Mouse (Mus musculus): Measurements from ENCODE around the gene Tdrd12.
"Not testable (repeated sequence)": the region's sequence is repeated elsewhere in the genome, so short reads cannot be mapped to it uniquely, and the experiment has no call there.

The Tdrd12 gene

GRCm38 (mm10) chr7:35537562-35537961 lies at the start of gene Tdrd12:
TSS of gene Tdrd12 (minus strand) at chr7:35537745.
- in situ Hi-C loops (cut with MboI; ENCODE audit: low pct_unique_long_range_greater_than_20kb in 1 of 2, low sequenced_read_pairs in 2 of 2, unreplicated experiment in 1 of 2): no loop called here

GRCm38 (mm10) chr7:35586906-35587445 lies 49.4 kb upstream of the Tdrd12 start:
- in situ Hi-C loops (cut with MboI; ENCODE audit: low pct_unique_long_range_greater_than_20kb in 1 of 2, low sequenced_read_pairs in 2 of 2, unreplicated experiment in 1 of 2): no loop called here

DNA sequence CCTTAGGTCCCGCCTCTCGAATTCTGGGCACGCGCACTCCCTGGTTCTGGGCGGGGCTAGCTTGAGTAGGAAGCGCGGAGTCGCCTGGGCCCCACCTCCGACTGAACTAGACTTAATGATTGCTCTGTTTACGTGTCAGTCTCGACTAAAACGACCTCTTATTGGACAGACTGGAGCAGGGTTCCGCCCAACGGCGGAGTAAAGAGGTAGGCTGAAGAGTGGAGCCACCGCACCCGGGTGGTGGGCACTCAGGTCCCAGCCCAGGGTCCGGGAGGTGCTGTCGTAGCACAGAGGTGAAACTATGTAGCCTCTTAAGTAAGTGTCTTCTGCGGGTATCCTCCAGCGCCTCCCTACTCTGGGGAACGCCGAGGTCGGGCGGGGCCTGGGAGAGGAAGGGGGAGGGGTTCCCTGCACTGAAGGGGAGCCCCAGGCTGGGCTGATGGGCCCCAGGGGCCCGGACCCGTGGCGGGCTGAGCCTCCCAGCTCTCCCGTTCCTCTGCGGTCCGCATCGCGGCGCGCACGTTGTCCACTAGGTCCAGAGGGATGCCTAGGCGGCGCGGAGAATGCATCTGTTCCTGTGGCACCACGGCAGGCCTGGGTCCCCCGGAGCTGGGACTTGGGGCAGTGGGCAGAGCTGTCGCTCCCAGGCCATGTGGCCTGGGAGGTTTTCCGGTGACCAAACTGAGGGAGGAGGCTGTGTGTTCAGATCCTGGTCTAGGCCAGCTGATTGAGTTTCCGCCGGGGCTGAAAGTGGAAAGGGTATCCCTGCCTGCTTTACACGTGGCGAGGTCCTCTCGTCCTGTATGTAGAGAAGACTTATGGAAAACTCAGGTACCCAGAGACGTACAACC lies 48.7 kb upstream of the Tdrd12 start, which contains the start of gene Ankrd27:
TSS of gene Ankrd27 (plus strand) at position 190 of the 851 bp plus-strand sequence.
- in situ Hi-C loops (cut with MboI; ENCODE audit: low pct_unique_long_range_greater_than_20kb in 1 of 2, low sequenced_read_pairs in 2 of 2, unreplicated experiment in 1 of 2): no loop called here

- in situ Hi-C loops (cut with MboI; ENCODE audit: low pct_unique_long_range_greater_than_20kb in 1 of 2, low sequenced_read_pairs in 2 of 2, unreplicated experiment in 1 of 2): no loop called here
Observed at GRCm38 (mm10) chr7:35585191-35586054, 47.9 kb upstream of the Tdrd12 start, which contains the start of gene Rgs9bp. TSS of gene Rgs9bp (minus strand) at chr7:35585582.

DNA sequence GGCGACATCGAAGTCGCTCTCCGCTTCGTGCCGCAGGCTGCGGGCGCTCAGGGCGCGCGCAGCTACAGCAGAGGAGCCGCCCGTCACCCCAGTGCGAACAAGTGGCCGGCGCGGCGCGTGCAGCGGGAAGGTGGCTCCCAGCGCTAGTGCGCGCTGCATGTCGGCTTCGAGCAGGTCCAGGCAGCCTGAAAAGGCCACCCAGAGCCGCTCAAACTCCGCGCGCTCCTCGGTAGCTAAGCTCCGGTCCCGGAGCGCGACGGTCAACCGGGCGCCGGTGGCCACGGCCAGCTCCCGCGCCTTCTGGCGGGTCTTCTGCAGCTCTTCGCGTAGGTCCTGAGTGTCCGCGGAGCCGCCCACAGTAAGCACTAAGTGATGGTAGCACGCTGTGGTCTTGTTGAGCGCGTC lies 47.2 kb upstream of the Tdrd12 start:
- in situ Hi-C loops (cut with MboI; ENCODE audit: low pct_unique_long_range_greater_than_20kb in 1 of 2, low sequenced_read_pairs in 2 of 2, unreplicated experiment in 1 of 2): no loop called here

DNA sequence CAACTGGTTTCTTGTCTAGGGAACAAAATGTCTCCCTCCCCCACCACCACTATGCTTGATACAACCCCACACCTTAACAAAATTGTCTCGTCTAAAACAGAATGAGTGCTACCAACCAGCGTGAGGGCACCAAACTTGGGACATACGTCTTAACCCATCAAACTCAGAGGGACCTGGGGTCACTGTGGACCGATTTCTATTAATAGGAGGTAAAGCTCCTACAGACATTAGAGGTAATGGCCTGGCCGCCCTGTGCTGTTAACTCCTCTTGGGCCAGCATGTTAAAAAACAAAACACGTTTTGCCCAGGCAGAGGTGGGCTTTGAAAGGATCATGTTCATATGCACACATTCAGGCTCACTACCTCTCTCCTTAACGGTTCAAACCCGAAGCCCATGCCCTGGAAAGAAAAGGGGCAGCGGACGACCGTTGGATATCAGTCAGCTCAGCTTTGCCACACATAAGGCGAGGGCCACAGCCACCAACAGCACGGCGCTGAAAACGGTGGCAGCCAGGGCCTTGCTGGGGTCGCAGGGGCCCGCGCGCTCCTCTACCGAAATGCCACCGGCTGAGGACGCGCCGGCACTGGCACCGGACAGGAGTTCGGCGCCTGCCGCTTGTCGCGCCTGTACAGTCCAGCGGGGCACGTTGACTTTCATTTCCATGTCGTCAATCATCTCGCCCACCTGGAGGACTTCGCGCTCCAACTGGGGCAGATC lies 46.7 kb upstream of the Tdrd12 start:
- in situ Hi-C loops (cut with MboI; ENCODE audit: low pct_unique_long_range_greater_than_20kb in 1 of 2, low sequenced_read_pairs in 2 of 2, unreplicated experiment in 1 of 2): no loop called here

DNA sequence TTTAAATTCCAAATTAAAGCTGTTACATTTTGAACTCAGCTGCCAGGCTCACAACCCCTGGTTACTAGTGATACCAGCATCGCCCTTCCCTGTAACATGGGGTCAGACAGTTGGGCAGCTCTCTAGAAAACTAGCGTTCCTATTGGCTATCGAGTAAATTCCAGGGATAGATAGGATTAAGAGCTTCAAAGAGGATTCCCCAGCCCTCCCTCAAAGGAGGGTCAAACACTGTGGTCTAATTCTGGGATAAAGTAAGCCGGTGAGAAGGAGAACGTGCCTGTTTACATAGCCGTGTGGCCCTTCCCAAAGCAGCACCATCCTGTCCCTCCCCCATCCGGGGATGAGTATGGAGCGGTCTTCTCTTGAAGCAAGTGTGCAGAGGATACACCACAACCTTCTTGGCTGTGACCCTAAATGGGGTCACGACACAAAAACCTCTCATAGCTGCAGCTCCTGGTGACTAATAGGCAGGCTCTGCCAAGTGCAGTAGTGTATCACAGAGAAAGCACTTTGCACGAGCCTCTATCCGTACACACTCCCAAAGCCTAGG lies 46.0 kb upstream of the Tdrd12 start:
- in situ Hi-C loops (cut with MboI; ENCODE audit: low pct_unique_long_range_greater_than_20kb in 1 of 2, low sequenced_read_pairs in 2 of 2, unreplicated experiment in 1 of 2): no loop called here

GRCm38 (mm10) chr7:35582719-35583118 lies 45.2 kb upstream of the Tdrd12 start:
- in situ Hi-C loops (cut with MboI; ENCODE audit: low pct_unique_long_range_greater_than_20kb in 1 of 2, low sequenced_read_pairs in 2 of 2, unreplicated experiment in 1 of 2): no loop called here

DNA sequence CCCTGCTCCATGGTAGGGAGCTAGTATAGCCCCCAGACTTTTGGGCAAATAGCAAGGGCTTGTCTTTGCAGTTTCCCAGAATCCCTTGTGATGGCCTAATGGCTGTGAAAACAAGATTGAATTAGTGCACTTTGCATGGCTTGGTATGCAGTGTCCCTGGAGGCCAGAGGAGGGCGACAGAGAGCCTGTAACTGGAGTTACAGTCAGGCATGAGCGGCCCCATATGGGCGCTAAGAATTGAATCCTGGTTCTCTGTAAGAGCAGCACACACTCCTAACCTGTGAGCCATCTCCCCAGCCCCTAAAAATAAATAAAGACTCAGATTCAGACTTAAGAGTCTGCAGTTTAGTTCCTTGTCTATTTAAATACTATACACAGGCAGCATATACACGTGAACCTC lies 42.3 kb upstream of the Tdrd12 start:
- in situ Hi-C loops (cut with MboI; ENCODE audit: low pct_unique_long_range_greater_than_20kb in 1 of 2, low sequenced_read_pairs in 2 of 2, unreplicated experiment in 1 of 2): no loop called here

- in situ Hi-C loops (cut with MboI; ENCODE audit: low pct_unique_long_range_greater_than_20kb in 1 of 2, low sequenced_read_pairs in 2 of 2, unreplicated experiment in 1 of 2): not testable (repeated sequence)
Observed at GRCm38 (mm10) chr7:35570883-35571282, 33.3 kb upstream of the Tdrd12 start.

- in situ Hi-C loops (cut with MboI; ENCODE audit: low pct_unique_long_range_greater_than_20kb in 1 of 2, low sequenced_read_pairs in 2 of 2, unreplicated experiment in 1 of 2): not testable (repeated sequence)
Observed at GRCm38 (mm10) chr7:35569724-35570123, 32.2 kb upstream of the Tdrd12 start.

GRCm38 (mm10) chr7:35565965-35566364 lies 28.4 kb upstream of the Tdrd12 start:
- in situ Hi-C loops (cut with MboI; ENCODE audit: low pct_unique_long_range_greater_than_20kb in 1 of 2, low sequenced_read_pairs in 2 of 2, unreplicated experiment in 1 of 2): not testable (repeated sequence)

DNA sequence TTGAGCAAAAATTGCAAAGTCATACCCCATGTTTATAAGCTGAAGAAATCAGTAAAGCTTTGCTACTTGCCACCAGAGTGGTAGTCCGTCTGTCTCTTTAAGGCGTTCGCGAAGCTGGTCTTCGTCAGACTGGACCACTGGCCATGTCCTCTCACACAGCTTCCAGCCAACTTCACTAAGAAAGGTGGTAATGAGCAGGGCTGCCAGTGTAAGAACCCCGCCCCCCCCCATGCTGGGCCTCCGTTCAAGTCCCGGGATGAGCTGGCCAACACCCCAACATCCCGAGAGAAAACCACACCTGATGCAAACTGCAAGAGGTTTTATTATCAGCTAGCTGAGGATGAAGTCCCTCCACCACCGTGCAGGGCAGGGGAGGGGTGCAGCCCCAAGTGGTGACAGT lies 27.3 kb upstream of the Tdrd12 start:
- in situ Hi-C loops (cut with MboI; ENCODE audit: low pct_unique_long_range_greater_than_20kb in 1 of 2, low sequenced_read_pairs in 2 of 2, unreplicated experiment in 1 of 2): not testable (repeated sequence)

- in situ Hi-C loops (cut with MboI; ENCODE audit: low pct_unique_long_range_greater_than_20kb in 1 of 2, low sequenced_read_pairs in 2 of 2, unreplicated experiment in 1 of 2): no loop called here
Observed at GRCm38 (mm10) chr7:35564067-35564865, 26.7 kb upstream of the Tdrd12 start.

DNA sequence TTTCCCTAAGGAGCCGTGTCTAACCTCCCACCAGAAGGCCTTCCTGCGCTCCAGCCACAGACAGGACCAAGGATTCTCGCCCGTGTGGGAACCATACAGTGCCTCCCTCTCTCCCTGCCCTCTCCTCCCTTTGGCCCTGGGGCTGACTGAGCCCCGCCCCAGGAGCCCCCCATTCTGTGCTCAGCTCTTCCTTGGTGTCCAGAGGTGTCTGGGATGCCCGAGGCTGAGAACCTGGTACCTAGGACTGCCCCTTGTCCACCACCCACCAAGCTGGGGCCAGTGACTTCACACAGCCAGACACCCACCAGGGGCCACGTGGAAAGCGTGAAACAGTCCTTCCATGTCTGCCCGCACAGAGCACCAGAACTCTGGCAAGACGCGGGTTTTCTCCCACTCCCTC lies 25.5 kb upstream of the Tdrd12 start:
- in situ Hi-C loops (cut with MboI; ENCODE audit: low pct_unique_long_range_greater_than_20kb in 1 of 2, low sequenced_read_pairs in 2 of 2, unreplicated experiment in 1 of 2): no loop called here

DNA sequence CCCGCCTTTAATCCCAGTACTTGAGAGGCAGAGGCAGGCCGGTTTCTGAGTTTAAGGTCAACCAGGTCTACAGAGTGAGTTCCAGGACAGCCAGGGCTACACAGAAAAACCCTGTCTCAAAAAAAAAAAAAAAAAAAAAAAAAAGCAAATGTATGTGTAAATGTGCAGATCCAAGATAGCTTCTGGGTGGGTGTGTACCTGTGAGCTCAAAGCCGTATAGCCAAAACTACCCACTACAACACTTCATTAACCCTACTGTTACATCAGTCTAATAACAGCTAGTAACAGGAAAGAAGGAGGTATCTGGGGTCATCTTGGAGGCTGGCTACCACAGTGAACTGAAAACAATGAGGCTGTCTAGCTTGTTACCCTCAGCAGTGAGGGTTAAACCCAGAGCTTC lies 22.3 kb upstream of the Tdrd12 start:
- in situ Hi-C loops (cut with MboI; ENCODE audit: low pct_unique_long_range_greater_than_20kb in 1 of 2, low sequenced_read_pairs in 2 of 2, unreplicated experiment in 1 of 2): no loop called here

- in situ Hi-C loops (cut with MboI; ENCODE audit: low pct_unique_long_range_greater_than_20kb in 1 of 2, low sequenced_read_pairs in 2 of 2, unreplicated experiment in 1 of 2): no loop called here
Observed at GRCm38 (mm10) chr7:35558681-35559080, 21.1 kb upstream of the Tdrd12 start.

All from mouse embryonic stem cell (cell line).